In genomic region chr12:26577438-26577837, GRCm38 (mm10) we compare ENCODE assay signal across 21 mouse cellular contexts.
DNase-seq lines count a peak whose midpoint lies in the region; ATAC-seq and TF ChIP-seq lines count a peak whose summit lies in the region.
"Had no signal": no experiment of that assay in that cellular context is flagged by ENCODE, and none has a peak within 500 bp of the region (broad histone marks: within the 10 kb centered on the region; RNA-seq: fewer than 3 reads in every experiment).

No protein-coding gene starts in this region.

- H3K27me3 ChIP-seq in forebrain, embryonic 15.5 days = no peaks in the 10 kb centered on the region
- H3K27me3 ChIP-seq in forebrain, embryonic 13.5 days = no peaks in the 10 kb centered on the region
- no peaks in the 10 kb centered on the region for H3K27me3 ChIP-seq in intestine, embryonic 15.5 days (replicated peaks)
- H3K27me3 ChIP-seq in heart, embryonic 12.5 days (replicated peaks) = no peaks in the 10 kb centered on the region
- H3K27me3 ChIP-seq: CH12.LX; hindbrain, embryonic 15.5 days had no signal

- WGBS in forebrain, embryonic 15.5 days = 75% methylated on average over 6 of the region's 6 CpGs
- 92% methylated on average over 6 of the region's 6 CpGs for whole genome bisulfite sequencing in forebrain, embryonic 13.5 days
- WGBS in intestine, embryonic 15.5 days = 94% methylated on average over 6 of the region's 6 CpGs
- 83% methylated on average over 6 of the region's 6 CpGs for WGBS in heart, embryonic 12.5 days

- DNase-seq in brain, adult 2 months (ENCODE audit: low read depth, low spot score) = peak; percentile 85
- DNase-seq in layer of hippocampus, adult 2 months (ENCODE audit: low spot score in 2 of 2) = peak; percentile 47 to 75
- DNase-seq in left cerebral cortex, postnatal 25 days (ENCODE audit: low spot score in 2 of 2) = peak; percentile 42 to 92
- DNase-seq in testis, postnatal 14 days (ENCODE audit: low spot score) = no peak
- DNase-seq: adrenal gland, postnatal 10 days; cerebellum, postnatal 10 days; embryo, embryonic 11 days; gastrocnemius, postnatal 14 days; kidney, adult 18-20 months; kidney, postnatal 36 days; liver, postnatal 0 days; lung, postnatal 4 days; thymus, adult 2 months had no signal

- no peaks in the 10 kb centered on the region for H3K9me3 ChIP-seq in forebrain, embryonic 15.5 days
- H3K9me3 ChIP-seq in forebrain, embryonic 13.5 days (replicated peaks) = no peaks in the 10 kb centered on the region
- no peaks in the 10 kb centered on the region for H3K9me3 ChIP-seq in intestine, embryonic 15.5 days
- no peaks in the 10 kb centered on the region for H3K9me3 ChIP-seq in heart, embryonic 12.5 days (replicated peaks)
- H3K9me3 ChIP-seq: heart, embryonic 10.5 days; hindbrain, embryonic 15.5 days had no signal

- no peak overlapping the region for H3K9ac ChIP-seq in forebrain, embryonic 15.5 days (replicated peaks)
- no peak overlapping the region for H3K9ac ChIP-seq in forebrain, embryonic 13.5 days
- no peak overlapping the region for H3K9ac ChIP-seq in intestine, embryonic 15.5 days
- H3K9ac ChIP-seq in heart, embryonic 12.5 days = no peak overlapping the region
- H3K9ac ChIP-seq: hindbrain, embryonic 15.5 days; liver, postnatal 0 days had no signal

- H3K4me1 ChIP-seq in forebrain, embryonic 15.5 days = peaks cover 5% of the 10 kb centered on the region; the same call in 1 of the 2 replicates
- no peaks in the 10 kb centered on the region for H3K4me1 ChIP-seq in forebrain, embryonic 13.5 days
- H3K4me1 ChIP-seq in intestine, embryonic 15.5 days (replicated peaks) = no peaks in the 10 kb centered on the region
- no peaks in the 10 kb centered on the region for H3K4me1 ChIP-seq in heart, embryonic 12.5 days (replicated peaks)
- H3K4me1 ChIP-seq: heart, embryonic 10.5 days; hindbrain, embryonic 15.5 days had no signal

- H3K4me3 ChIP-seq in forebrain, embryonic 15.5 days = no peak overlapping the region
- no peak overlapping the region for H3K4me3 ChIP-seq in forebrain, embryonic 13.5 days
- H3K4me3 ChIP-seq in layer of hippocampus, adult 2 months = no peak overlapping the region
- H3K4me3 ChIP-seq in intestine, embryonic 15.5 days (replicated peaks) = no peak overlapping the region
- H3K4me3 ChIP-seq in heart, embryonic 12.5 days = no peak overlapping the region
- H3K4me3 ChIP-seq: heart, embryonic 10.5 days; hindbrain, embryonic 15.5 days had no signal

- peak overlapping the region; percentile 51 for H3K27ac ChIP-seq in forebrain, embryonic 15.5 days (replicated peaks)
- H3K27ac ChIP-seq in forebrain, embryonic 13.5 days = no peak overlapping the region
- no peak overlapping the region for H3K27ac ChIP-seq in layer of hippocampus, adult 2 months
- no peak overlapping the region for H3K27ac ChIP-seq in intestine, embryonic 15.5 days
- H3K27ac ChIP-seq in heart, embryonic 12.5 days (ENCODE audit: poor library complexity, severe bottlenecking) = no peak overlapping the region
- H3K27ac ChIP-seq: heart, embryonic 10.5 days; hindbrain, embryonic 15.5 days had no signal

- no peak for TF ChIP-seq CTCF in layer of hippocampus, adult 2 months (conservative IDR thresholded peaks at IDR 0.05)

- no peak for ATAC-seq in forebrain, embryonic 15.5 days (replicated peaks)
- ATAC-seq in forebrain, embryonic 13.5 days = no peak
- no peak for ATAC-seq in intestine, embryonic 15.5 days
- ATAC-seq in heart, embryonic 12.5 days (ENCODE audit: insufficient number of reproducible peaks, low FRiP score) = no peak
- ATAC-seq: liver, postnatal 0 days had no signal

- intact Hi-C loops in left cerebral cortex, postnatal 25 days (cut with DNase I) = loop anchor here (1.0 to 10.0 kb wide), 2 partner anchors 18 to 557 kb away; no protein-coding TSS in a partner anchor

- no peaks in the 10 kb centered on the region for H3K36me3 ChIP-seq in forebrain, embryonic 15.5 days
- no peaks in the 10 kb centered on the region for H3K36me3 ChIP-seq in forebrain, embryonic 13.5 days (ENCODE audit: poor library complexity, severe bottlenecking)
- no peaks in the 10 kb centered on the region for H3K36me3 ChIP-seq in intestine, embryonic 15.5 days
- H3K36me3 ChIP-seq in heart, embryonic 12.5 days = no peaks in the 10 kb centered on the region
- H3K36me3 ChIP-seq: heart, embryonic 10.5 days; hindbrain, embryonic 15.5 days had no signal

- H3K4me2 ChIP-seq in forebrain, embryonic 15.5 days (replicated peaks) = no peak overlapping the region
- H3K4me2 ChIP-seq in forebrain, embryonic 13.5 days = no peak overlapping the region
- no peak overlapping the region for H3K4me2 ChIP-seq in intestine, embryonic 15.5 days (replicated peaks)
- H3K4me2 ChIP-seq in heart, embryonic 12.5 days = no peak overlapping the region
- H3K4me2 ChIP-seq: hindbrain, embryonic 15.5 days; midbrain, embryonic 11.5 days had no signal
